In the genomic region with DNA sequence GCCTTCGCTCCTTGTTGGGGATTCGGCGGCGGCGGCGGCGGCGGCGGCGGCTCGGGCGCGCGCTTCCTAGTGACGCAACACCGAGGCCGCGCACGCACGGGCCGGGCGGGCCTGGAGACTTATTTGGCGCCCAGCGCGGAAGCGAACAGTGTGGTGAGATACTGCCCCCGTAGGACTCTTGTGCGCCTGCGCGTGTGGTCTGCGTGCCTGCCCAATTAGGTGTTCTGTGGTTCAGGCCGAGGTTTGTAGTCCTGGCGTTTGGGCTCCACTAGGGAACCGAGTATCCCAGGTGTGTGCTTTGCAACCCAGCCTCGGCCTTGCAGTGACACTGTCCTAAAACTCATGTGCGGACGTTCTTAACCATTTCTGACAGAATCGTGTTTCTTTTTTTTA, we compare ENCODE assay signal across 8 mouse cellular contexts. TPM values are rescaled to one million over a fixed set of nuclear protein-coding genes. Genes with fewer than 3 reads are reported as not detected.
DNase-seq lines count a peak whose midpoint lies in the region; ATAC-seq and TF ChIP-seq lines count a peak whose summit lies in the region.
"Not testable (repeated sequence)": the region's sequence is repeated elsewhere in the genome, so short reads cannot be mapped to it uniquely, and the experiment has no call there.

Gmeb2 (minus strand) TSS at position 78 of the 393 bp plus-strand sequence.

- not testable (repeated sequence) for H3K27me3 ChIP-seq in ES-Bruce4 (ENCODE audit: control insufficient read depth, insufficient read depth, low read length, poor library complexity, severe bottlenecking); forebrain, embryonic 13.5 days; liver, postnatal 0 days (ENCODE audit: insufficient read depth, low read length); neural tube, embryonic 14.5 days (ENCODE audit: control insufficient read depth, insufficient read depth, low read length)

- peak within 1 kb of the TSS; percentile 76 for H3K4me3 ChIP-seq in ES-Bruce4 (ENCODE audit: low read depth, low read length)
- H3K4me3 ChIP-seq in forebrain, embryonic 13.5 days: peak within 1 kb of the TSS; percentile 64
- peak within 1 kb of the TSS; percentile 77 for H3K4me3 ChIP-seq in liver, postnatal 0 days (ENCODE audit: low read depth, low read length)
- H3K4me3 ChIP-seq in neural tube, embryonic 14.5 days (ENCODE audit: low read depth, low read length): peak within 1 kb of the TSS; percentile 65

- intact Hi-C loops in heart, postnatal 10 days (cut with DNase I): loop anchor here (1.0 kb wide), 1 partner anchor 101 kb away; the partner anchor contains the start of gene Ppdpf

- peak; percentile 72 for TF ChIP-seq POLR2A in ES-Bruce4 (IDR thresholded peaks at IDR 0.05; ENCODE audit: insufficient read depth, low read length)

- not testable (repeated sequence) for H3K4me1 ChIP-seq in ES-Bruce4 (ENCODE audit: control insufficient read depth, insufficient read depth, low read length)
- peaks cover 22% of the 10 kb centered on the region for H3K4me1 ChIP-seq in forebrain, embryonic 13.5 days
- peaks cover 26% of the 10 kb centered on the region for H3K4me1 ChIP-seq in liver, postnatal 0 days (ENCODE audit: insufficient read depth)
- H3K4me1 ChIP-seq in neural tube, embryonic 14.5 days (ENCODE audit: control insufficient read depth, insufficient read depth, low read length): peaks cover 12% of the 10 kb centered on the region

- peak within 1 kb of the TSS; percentile 67 for H3K4me2 ChIP-seq in forebrain, embryonic 13.5 days
- peak within 1 kb of the TSS; percentile 83 for H3K4me2 ChIP-seq in liver, postnatal 0 days (ENCODE audit: low read depth, low read length)
- H3K4me2 ChIP-seq in neural tube, embryonic 14.5 days (ENCODE audit: low read depth, low read length): peak within 1 kb of the TSS; percentile 73

- H3K27ac ChIP-seq in ES-Bruce4 (ENCODE audit: insufficient read depth, low read length): peak within 1 kb of the TSS; percentile 85
- peak within 1 kb of the TSS; percentile 95 for H3K27ac ChIP-seq in forebrain, embryonic 13.5 days
- peak within 1 kb of the TSS; percentile 89 for H3K27ac ChIP-seq in liver, postnatal 0 days (ENCODE audit: low read depth)
- peak within 1 kb of the TSS; percentile 94 for H3K27ac ChIP-seq in neural tube, embryonic 14.5 days (ENCODE audit: low read depth, low read length)

- not testable (repeated sequence) for H3K36me3 ChIP-seq in ES-Bruce4 (ENCODE audit: control insufficient read depth, insufficient read depth, low read length, poor library complexity, severe bottlenecking); liver, postnatal 0 days (replicated peaks; ENCODE audit: insufficient read depth, low read length); neural tube, embryonic 14.5 days (ENCODE audit: control insufficient read depth, insufficient read depth, low read length)
- H3K36me3 ChIP-seq in forebrain, embryonic 13.5 days (ENCODE audit: poor library complexity, severe bottlenecking): peaks cover 23% of the 10 kb centered on the region

- WGBS in forebrain, embryonic 13.5 days: 2% methylated on average over 35 of the region's 38 CpGs
- 9% methylated on average over 38 of the region's 38 CpGs for WGBS in large intestine, adult 2 months
- WGBS in liver, postnatal 0 days (ENCODE audit: insufficient replicate concordance): 1% methylated on average over 16 of the region's 38 CpGs
- WGBS in neural tube, embryonic 14.5 days: 4% methylated on average over 35 of the region's 38 CpGs

- not testable (repeated sequence) for TF ChIP-seq EP300 in ES-Bruce4 (IDR thresholded peaks at IDR 0.05; ENCODE audit: insufficient read depth, low read depth, low read length); liver, postnatal 0 days (IDR thresholded peaks at IDR 0.05; ENCODE audit: low read depth)

- H3K9ac ChIP-seq in ES-Bruce4 (ENCODE audit: low read depth, poor library complexity, severe bottlenecking): peak within 1 kb of the TSS; percentile 82
- peak within 1 kb of the TSS; percentile 90 for H3K9ac ChIP-seq in forebrain, embryonic 13.5 days
- peak within 1 kb of the TSS; percentile 95 for H3K9ac ChIP-seq in liver, postnatal 0 days (replicated peaks)
- H3K9ac ChIP-seq in neural tube, embryonic 14.5 days (replicated peaks; ENCODE audit: low read depth, low read length): peak within 1 kb of the TSS; percentile 78

- H3K9me3 ChIP-seq in ES-Bruce4 (replicated peaks; ENCODE audit: control insufficient read depth, insufficient read depth, low read length, poor library complexity, severe bottlenecking); forebrain, embryonic 13.5 days (replicated peaks); liver, postnatal 0 days (ENCODE audit: low read length); neural tube, embryonic 14.5 days (ENCODE audit: control insufficient read depth, low read length): not testable (repeated sequence)

- ATAC-seq in cerebellum, adult (ENCODE audit: insufficient number of reproducible peaks, low FRiP score, low TSS enrichment): peak; percentile 96
- ATAC-seq in forebrain, embryonic 13.5 days: peak; percentile 96
- ATAC-seq in liver, postnatal 0 days: peak; percentile 94
- ATAC-seq in neural tube, embryonic 14.5 days (ENCODE audit: low read depth): peak; percentile 95

- DNase-seq in heart, postnatal 10 days: peak; percentile 95
- peak; percentile 92 for DNase-seq in large intestine, adult 2 months (ENCODE audit: low read depth, low spot score)
- DNase-seq in liver, postnatal 0 days: peak; percentile 94
- peak; percentile 92 for DNase-seq in testis, postnatal 10 days (ENCODE audit: low spot score)

- not testable (repeated sequence) for TF ChIP-seq CTCF in ES-Bruce4 (IDR thresholded peaks at IDR 0.05; ENCODE audit: low read depth, low read length)
- peak; percentile 47 for TF ChIP-seq CTCF in liver, postnatal 0 days (IDR thresholded peaks at IDR 0.05; ENCODE audit: low read depth)

RNA-seq across cellular contexts. Expression of gene Gmeb2, which starts in this region (rescaled TPM):
- polyA plus RNA-seq in ES-Bruce4 (2011; ENCODE audit: insufficient read depth, insufficient read length, low read depth, missing spikeins): 16.4 and 16.7 TPM in 2 replicates
- polyA plus RNA-seq in forebrain, embryonic 13.5 days (2015; fragmentation: Nextera tagmentation; extraction: Ambion mirVana): 19.5 and 20.5 TPM in 2 replicates
- 10 to 100 TPM; 12.3 to 15.3 TPM for total RNA-seq in heart, postnatal 10 days (2021)
- polyA plus RNA-seq in large intestine, adult 2 months (2012; rRNA removed): 17.5 and 24.8 TPM in 2 replicates
- 4.3 and 4.9 TPM in 2 replicates for polyA plus RNA-seq in liver, postnatal 0 days (2015; fragmentation: Nextera tagmentation; extraction: Ambion mirVana)
- 19.3 and 19.9 TPM in 2 replicates for polyA plus RNA-seq in neural tube, embryonic 14.5 days (2014; fragmentation: Nextera tagmentation; extraction: Ambion mirVana)

Comparison
In these comparisons a context has a peak if more than half of its experiments do, and no peak if none do; other contexts are left out.
1. Peak in every context shown above with its lines: DNase-seq, ATAC-seq, H3K4me3 ChIP-seq and H3K27ac ChIP-seq.